Mouse (Mus musculus) testis, adult 2 months (tissue): ENCODE measurements around the gene Kif2c. TPM values are rescaled to one million over a fixed set of nuclear protein-coding genes. Genes with fewer than 3 reads are reported as not detected.

Experiments used
- H3K27ac ChIP-seq: fragments of 200-500 bp; 2 replicates; pipeline ENCODE4 v1.5.1; 2012; ENCODE audit warnings: low read depth, low read length; ENCODE audit not compliant: control insufficient read depth, insufficient read depth
- H3K27me3 ChIP-seq: fragments of 200-500 bp; 2 replicates; pipeline ENCODE4 v1.6.1; 2012; ENCODE audit warnings: mild to moderate bottlenecking, low read length, moderate library complexity; ENCODE audit not compliant: control insufficient read depth, insufficient read depth
- H3K36me3 ChIP-seq: fragments of 200-500 bp; 2 replicates; pipeline ENCODE4 v1.6.1; 2012; ENCODE audit warnings: mild to moderate bottlenecking, low read length; ENCODE audit not compliant: control insufficient read depth, insufficient read depth
- H3K4me1 ChIP-seq: fragments of 200-500 bp; 2 replicates; pipeline ENCODE4 v1.6.1; 2012; ENCODE audit warnings: low read length; ENCODE audit not compliant: control insufficient read depth, insufficient read depth
- H3K4me3 ChIP-seq: fragments of 200-500 bp; 2 replicates; pipeline ENCODE4 v1.5.1; 2012; ENCODE audit warnings: low read depth, mild to moderate bottlenecking, low read length, moderate library complexity, mixed read lengths; ENCODE audit not compliant: control insufficient read depth
- CTCF ChIP-seq: fragments of 200-500 bp; IDR thresholded peaks from 2 replicates; pipeline ENCODE4 v1.5.1; 2012; ENCODE audit warnings: low read depth, mild to moderate bottlenecking, inconsistent platforms, low read length, moderate library complexity; ENCODE audit not compliant: control insufficient read depth, insufficient read depth, insufficient replicate concordance
- POLR2A ChIP-seq: fragments of 200-500 bp; IDR thresholded peaks from 2 replicates; pipeline ENCODE4 v1.6.1; 2012; ENCODE audit warnings: low read depth, mild to moderate bottlenecking, inconsistent platforms, low read length, moderate library complexity; ENCODE audit not compliant: control insufficient read depth
- polyA plus RNA-seq: library from polyadenylated mRNA; depleted of rRNA; stranded (reverse); fragments of >200 nt; gene quantifications from 2 replicates; pipeline ENCODE4 v1.2.3, GENCODE M21; 2012

Gene Kif2c
- polyA plus RNA-seq, 1 experiment = 325 TPM

GRCm38 (mm10) chr4:117143023-117143422 lies 39.4 kb downstream of the Kif2c start:
- no peaks in the 10 kb centered on the region for H3K27me3 ChIP-seq
- no peak overlapping the region for H3K4me3 ChIP-seq
- H3K36me3 ChIP-seq = no peaks in the 10 kb centered on the region
- peaks cover 10% of the 10 kb centered on the region for H3K4me1 ChIP-seq
- TF ChIP-seq CTCF (no peak), POLR2A (no peak)
- no peak overlapping the region for H3K27ac ChIP-seq

GRCm38 (mm10) chr4:117140613-117141012 lies 41.8 kb downstream of the Kif2c start:
- Histone ChIP-seq H3K27ac (no peak overlapping the region), H3K4me3 (no peak overlapping the region), H3K4me1 (peaks cover 5% of the 10 kb centered on the region), H3K36me3 (no peaks in the 10 kb centered on the region), H3K27me3 (no peaks in the 10 kb centered on the region)
- TF ChIP-seq POLR2A (no peak), CTCF (no peak)

- H3K27me3 ChIP-seq = no peaks in the 10 kb centered on the region
- H3K4me3 ChIP-seq = no peak overlapping the region
- TF ChIP-seq CTCF = peak; percentile 38; the same call in 1 of the 2 replicates
- TF ChIP-seq POLR2A = no peak
- H3K36me3 ChIP-seq = no peaks in the 10 kb centered on the region
- H3K27ac ChIP-seq = no peak overlapping the region
- peaks cover 5% of the 10 kb centered on the region for H3K4me1 ChIP-seq
Observed at GRCm38 (mm10) chr4:117139217-117139612, 43.2 kb downstream of the Kif2c start.

- no peak for TF ChIP-seq CTCF
- no peak for TF ChIP-seq POLR2A
- Histone ChIP-seq H3K36me3 (no peaks in the 10 kb centered on the region), H3K27ac (no peak overlapping the region), H3K4me3 (no peak overlapping the region), H3K27me3 (no peaks in the 10 kb centered on the region), H3K4me1 (peaks cover 8% of the 10 kb centered on the region)
Observed at GRCm38 (mm10) chr4:117138295-117139216, 43.9 kb downstream of the Kif2c start.

- Histone ChIP-seq H3K4me1 (peaks cover 17% of the 10 kb centered on the region), H3K4me3 (no peak overlapping the region), H3K27ac (no peak overlapping the region), H3K27me3 (no peaks in the 10 kb centered on the region), H3K36me3 (no peaks in the 10 kb centered on the region)
- no peak for TF ChIP-seq CTCF
Observed at GRCm38 (mm10) chr4:117136034-117136433, 46.4 kb downstream of the Kif2c start.

GRCm38 (mm10) chr4:117134601-117134995 lies 47.8 kb downstream of the Kif2c start:
- TF ChIP-seq CTCF = no peak
- TF ChIP-seq POLR2A = no peak
- H3K4me3 ChIP-seq = no peak overlapping the region
- H3K27ac ChIP-seq = no peak overlapping the region
- H3K36me3 ChIP-seq = no peaks in the 10 kb centered on the region
- peaks cover 17% of the 10 kb centered on the region for H3K4me1 ChIP-seq
- H3K27me3 ChIP-seq = no peaks in the 10 kb centered on the region

- Histone ChIP-seq H3K4me3 (peak within 1 kb of the TSS; percentile 84), H3K36me3 (no peaks in the 10 kb centered on the region), H3K4me1 (peaks cover 17% of the 10 kb centered on the region), H3K27me3 (no peaks in the 10 kb centered on the region), H3K27ac (no peak within 1 kb of the TSS)
- TF ChIP-seq POLR2A (0 out of 2 replicates have a peak, but pooled peaks have one; percentile 24), CTCF (no peak)
Observed at GRCm38 (mm10) chr4:117133817-117134600, 48.4 kb downstream of the Kif2c start, which contains the start of gene Plk3. Gene Plk3, minus strand, starts transcription at chr4:117133963.
